Mouse (Mus musculus): ENCODE data around the gene 1700113H08Rik. TPM values are rescaled to one million over a fixed set of nuclear protein-coding genes. Genes with fewer than 3 reads are reported as not detected.

Gene 1700113H08Rik
- polyA plus RNA-seq, 1 experiment from 2014 or later, result not detected

DNA sequence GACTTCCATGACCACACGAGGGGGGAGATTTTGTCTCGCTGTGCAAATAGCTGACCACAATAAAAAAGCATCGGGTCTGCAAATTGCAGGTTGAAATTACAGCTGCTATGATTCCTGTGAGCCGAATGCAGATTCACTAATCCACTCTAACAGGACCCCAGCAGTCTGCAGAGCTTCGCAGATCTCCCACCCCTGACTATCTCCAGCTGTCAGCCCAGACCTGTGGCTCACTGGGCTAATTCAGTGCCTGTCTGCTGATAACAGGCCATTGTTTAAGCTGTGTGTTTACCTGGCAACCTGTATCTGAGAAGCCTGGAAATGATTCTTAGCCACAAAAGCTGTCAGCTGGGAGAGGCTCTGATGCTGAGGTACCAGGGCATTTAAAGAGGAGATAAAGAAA, 20.8 kb upstream of the 1700113H08Rik start:
- Histone ChIP-seq H3K4me1 (no peaks in the 10 kb centered on the region), H3K27me3 (peaks cover 11% of the 10 kb centered on the region), H3K9me3 (no peaks in the 10 kb centered on the region), H3K36me3 (no peaks in the 10 kb centered on the region), H3K4me2 (replicated peaks) (no peak overlapping the region), H3K9ac (no peak overlapping the region), H3K4me3 (no peak overlapping the region), H3K27ac (no peak overlapping the region)
- no peak for ATAC-seq (ENCODE audit: low FRiP score, low read depth)
- WGBS, result 30% methylated on average over 5 of the region's 5 CpGs

DNA sequence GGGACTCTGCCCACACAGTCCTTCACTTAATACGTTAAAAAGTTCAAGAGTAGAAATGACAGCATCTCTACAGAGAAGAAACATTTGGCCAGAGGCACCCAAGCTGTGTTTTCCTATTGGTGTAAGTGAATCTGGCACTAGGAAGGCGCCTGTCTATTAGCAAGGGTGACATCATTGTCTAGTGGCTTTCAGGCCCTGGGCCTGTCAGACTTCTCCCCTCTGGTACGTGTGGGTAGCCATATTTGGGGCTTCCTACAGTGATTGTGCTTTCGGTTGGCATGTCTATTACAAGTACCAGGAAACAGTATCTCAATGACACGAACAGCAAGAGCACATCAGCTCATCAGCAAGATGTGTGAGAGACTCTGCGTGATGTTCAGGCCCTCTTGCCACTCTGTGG, 18.5 kb upstream of the 1700113H08Rik start:
- Histone ChIP-seq H3K36me3 (no peaks in the 10 kb centered on the region), H3K27me3 (peaks cover 15% of the 10 kb centered on the region), H3K4me3 (no peak overlapping the region), H3K9me3 (no peaks in the 10 kb centered on the region), H3K4me1 (no peaks in the 10 kb centered on the region), H3K9ac (no peak overlapping the region), H3K4me2 (replicated peaks) (no peak overlapping the region), H3K27ac (no peak overlapping the region)
- no peak for ATAC-seq (ENCODE audit: low FRiP score, low read depth)
- WGBS, result 85% methylated on average over 6 of the region's 6 CpGs

DNA sequence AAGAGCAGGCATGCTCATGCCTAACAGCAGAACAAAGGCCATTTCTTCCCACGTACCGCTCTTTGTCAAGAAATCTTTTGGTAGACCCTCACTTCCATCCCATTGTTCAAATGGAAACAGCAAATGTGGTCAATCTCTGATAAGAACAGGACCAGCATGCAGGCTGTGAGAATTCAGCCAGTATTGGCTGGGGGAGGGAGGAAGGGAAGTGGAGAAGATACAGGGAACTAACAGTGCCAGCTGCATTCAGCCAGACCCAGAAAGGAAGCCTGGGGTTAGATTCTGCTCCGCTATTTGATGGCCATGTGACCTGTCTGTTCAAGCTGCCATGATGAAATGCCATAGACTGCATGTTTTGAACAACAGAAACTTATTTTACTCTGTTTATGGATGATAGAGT, 18.0 kb upstream of the 1700113H08Rik start:
- Histone ChIP-seq H3K9ac (no peak overlapping the region), H3K9me3 (no peaks in the 10 kb centered on the region), H3K27ac (no peak overlapping the region), H3K36me3 (no peaks in the 10 kb centered on the region), H3K4me1 (no peaks in the 10 kb centered on the region), H3K4me3 (no peak overlapping the region), H3K27me3 (peaks cover 15% of the 10 kb centered on the region), H3K4me2 (replicated peaks) (no peak overlapping the region)
- WGBS, result 92% methylated on average over 3 of the region's 3 CpGs
- ATAC-seq (ENCODE audit: low FRiP score, low read depth), result no peak

DNA sequence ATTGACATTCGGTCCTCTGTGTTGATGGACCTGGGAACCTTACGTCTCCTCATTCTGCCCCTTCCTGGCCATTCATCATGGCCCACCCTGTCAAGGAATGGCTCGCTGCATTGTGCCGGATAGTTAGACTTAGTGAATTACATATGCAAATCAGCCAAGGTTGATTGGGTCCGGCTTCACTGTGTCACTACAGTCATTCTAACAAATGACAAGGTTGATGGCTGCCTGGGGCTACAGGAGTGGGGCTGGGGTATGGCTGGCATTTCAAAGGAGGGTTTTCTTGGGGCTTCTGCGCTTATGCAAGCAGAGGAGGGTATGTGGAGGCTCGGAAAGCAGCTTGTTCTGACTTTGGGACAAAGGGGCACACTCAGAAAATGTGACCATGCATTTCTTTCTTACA, 16.6 kb upstream of the 1700113H08Rik start:
- Histone ChIP-seq H3K27ac (no peak overlapping the region), H3K4me1 (no peaks in the 10 kb centered on the region), H3K27me3 (peaks cover 10% of the 10 kb centered on the region), H3K9ac (no peak overlapping the region), H3K4me3 (no peak overlapping the region), H3K36me3 (no peaks in the 10 kb centered on the region), H3K4me2 (replicated peaks) (no peak overlapping the region), H3K9me3 (no peaks in the 10 kb centered on the region)
- ATAC-seq (ENCODE audit: low FRiP score, low read depth), result no peak
- WGBS, result 83% methylated on average over 7 of the region's 7 CpGs

DNA sequence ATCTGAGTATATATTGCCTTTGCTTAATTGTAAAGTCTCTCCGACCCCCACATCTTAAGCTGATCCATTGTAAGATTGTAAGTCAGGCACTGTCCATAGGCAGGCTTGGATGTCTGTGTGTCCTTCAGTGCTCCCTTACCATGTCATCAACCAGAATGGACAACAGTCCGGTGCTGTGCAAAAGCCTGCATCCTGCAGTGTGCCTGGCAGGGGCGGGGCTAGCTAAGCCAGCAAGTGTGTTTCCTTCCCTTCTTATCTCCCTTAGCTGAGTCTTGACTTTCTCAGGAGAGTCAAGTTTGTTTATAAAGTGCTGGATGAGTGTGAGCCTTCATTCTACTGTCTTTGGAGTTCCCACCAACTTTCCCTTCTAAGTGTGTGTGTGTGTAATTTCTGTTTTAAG, 12.6 kb upstream of the 1700113H08Rik start:
- 0 out of 2 replicates have a peak, but pooled peaks cover 4% of the 10 kb centered on the region for H3K27me3 ChIP-seq
- no peak for ATAC-seq (ENCODE audit: low FRiP score, low read depth)
- no peaks in the 10 kb centered on the region for H3K4me1 ChIP-seq
- H3K4me3 ChIP-seq, result no peak overlapping the region
- H3K4me2 ChIP-seq (replicated peaks), result no peak overlapping the region
- H3K9ac ChIP-seq, result no peak overlapping the region
- H3K27ac ChIP-seq, result no peak overlapping the region
- no peaks in the 10 kb centered on the region for H3K9me3 ChIP-seq
- H3K36me3 ChIP-seq, result no peaks in the 10 kb centered on the region
- whole genome bisulfite sequencing, result 65% methylated on average over 3 of the region's 3 CpGs

DNA sequence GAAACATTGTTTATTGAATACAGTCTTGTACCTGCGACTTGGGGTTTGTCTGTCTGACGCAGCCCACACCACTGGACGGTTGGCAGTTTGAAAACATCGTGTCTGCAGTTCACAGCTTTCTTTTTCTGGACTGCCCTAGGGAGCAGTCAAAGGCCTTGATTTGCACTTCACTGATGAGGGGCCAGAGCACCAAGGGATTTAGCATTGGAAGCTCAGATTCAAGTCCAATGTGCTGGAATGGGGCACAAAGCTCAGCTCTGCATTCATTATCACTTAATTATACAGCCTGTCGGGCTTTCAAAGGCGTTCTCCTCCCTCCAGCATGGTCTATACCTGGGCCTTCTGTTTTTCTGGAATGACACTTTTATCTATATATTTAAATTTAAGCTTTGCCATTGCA, 11.4 kb upstream of the 1700113H08Rik start:
- Histone ChIP-seq H3K27ac (no peak overlapping the region), H3K4me3 (no peak overlapping the region), H3K9me3 (no peaks in the 10 kb centered on the region), H3K4me2 (replicated peaks) (no peak overlapping the region), H3K4me1 (no peaks in the 10 kb centered on the region), H3K36me3 (no peaks in the 10 kb centered on the region), H3K9ac (no peak overlapping the region), H3K27me3 (0 out of 2 replicates have a peak, but pooled peaks cover 4% of the 10 kb centered on the region)
- no peak for ATAC-seq (ENCODE audit: low FRiP score, low read depth)
- WGBS, result 39% methylated on average over 6 of the region's 6 CpGs

DNA sequence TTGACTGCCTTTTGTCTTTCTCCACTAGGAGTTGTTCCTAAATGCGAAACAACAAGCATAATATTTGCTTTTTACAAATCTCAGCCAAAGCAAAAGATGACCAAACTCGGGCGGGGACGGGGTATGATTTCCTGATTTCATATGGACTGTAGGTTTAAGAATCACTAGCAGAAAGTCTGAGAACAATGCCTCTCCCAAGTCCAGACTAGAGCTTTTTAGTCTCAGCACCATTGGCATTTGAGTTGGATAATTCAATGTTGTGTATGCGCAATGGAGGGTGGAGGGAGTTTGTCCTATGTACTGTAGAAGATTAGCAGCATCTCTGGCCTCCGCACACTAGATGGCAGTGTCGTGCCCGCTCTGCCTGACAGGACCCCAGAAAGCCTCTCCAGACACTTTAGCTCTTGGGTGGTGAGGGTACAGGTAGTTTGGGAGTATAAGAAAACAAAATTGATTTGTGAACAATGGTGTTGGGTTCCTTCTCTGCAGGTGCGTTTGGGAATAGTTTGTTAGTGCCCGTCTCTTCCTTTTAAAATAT, 10.8 kb upstream of the 1700113H08Rik start:
- Histone ChIP-seq H3K36me3 (no peaks in the 10 kb centered on the region), H3K4me2 (replicated peaks) (no peak overlapping the region), H3K27ac (no peak overlapping the region), H3K4me3 (no peak overlapping the region), H3K9me3 (no peaks in the 10 kb centered on the region), H3K9ac (no peak overlapping the region), H3K27me3 (0 out of 2 replicates have a peak, but pooled peaks cover 4% of the 10 kb centered on the region), H3K4me1 (no peaks in the 10 kb centered on the region)
- no peak for ATAC-seq (ENCODE audit: low FRiP score, low read depth)
- WGBS, result 89% methylated on average over 10 of the region's 10 CpGs

DNA sequence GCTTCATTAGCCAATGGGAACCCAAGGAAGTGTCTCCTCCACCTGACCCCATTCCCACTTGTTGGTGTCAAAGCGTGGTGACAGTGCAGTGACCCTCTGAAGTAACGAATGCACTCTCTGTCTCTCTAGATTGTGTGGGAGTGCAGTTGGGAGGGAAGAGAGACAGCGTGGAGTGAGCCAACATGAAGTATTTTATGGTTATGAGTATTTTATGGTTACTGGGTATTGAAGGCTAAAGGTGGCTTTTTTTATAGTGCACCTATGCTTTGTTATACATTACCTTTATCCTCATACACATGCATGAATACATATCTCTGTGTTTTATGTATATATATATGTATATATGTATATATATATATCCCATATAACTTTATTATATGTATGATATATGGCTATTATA, 8.7 kb upstream of the 1700113H08Rik start:
- H3K36me3 ChIP-seq, result no peaks in the 10 kb centered on the region
- no peak overlapping the region for H3K9ac ChIP-seq
- 69% methylated on average over 3 of the region's 3 CpGs for WGBS
- no peaks in the 10 kb centered on the region for H3K27me3 ChIP-seq
- H3K9me3 ChIP-seq, result no peaks in the 10 kb centered on the region
- no peak overlapping the region for H3K27ac ChIP-seq
- H3K4me1 ChIP-seq, result no peaks in the 10 kb centered on the region
- no peak overlapping the region for H3K4me2 ChIP-seq (replicated peaks)
- ATAC-seq (ENCODE audit: low FRiP score, low read depth), result no peak
- no peak overlapping the region for H3K4me3 ChIP-seq

DNA sequence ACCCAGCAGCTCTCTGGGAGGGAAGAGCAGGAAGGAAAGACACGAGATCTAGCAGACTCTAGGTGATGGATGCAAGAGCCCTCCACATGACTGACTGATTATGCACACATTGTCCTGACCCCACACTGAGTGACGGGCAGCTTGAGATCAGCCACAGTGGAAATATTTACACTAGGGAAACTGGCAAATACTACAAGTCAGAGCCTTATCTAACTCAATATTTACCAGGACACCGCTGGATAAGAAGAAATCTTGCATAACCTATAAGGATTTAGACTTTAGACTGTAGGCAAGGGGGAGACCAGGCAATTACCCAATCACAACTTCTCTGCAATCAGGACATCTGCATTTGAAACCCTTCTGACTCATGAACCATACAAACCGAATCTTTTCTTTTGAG, 6.1 kb upstream of the 1700113H08Rik start:
- H3K4me3 ChIP-seq, result no peak overlapping the region
- H3K4me1 ChIP-seq, result no peaks in the 10 kb centered on the region
- no peaks in the 10 kb centered on the region for H3K36me3 ChIP-seq
- WGBS, result 75% methylated on average over 4 of the region's 4 CpGs
- H3K9ac ChIP-seq, result no peak overlapping the region
- H3K27ac ChIP-seq, result no peak overlapping the region
- no peak overlapping the region for H3K4me2 ChIP-seq (replicated peaks)
- no peak for ATAC-seq (ENCODE audit: low FRiP score, low read depth)
- H3K27me3 ChIP-seq, result 0 out of 2 replicates have a peak, but pooled peaks cover 2% of the 10 kb centered on the region
- H3K9me3 ChIP-seq, result no peaks in the 10 kb centered on the region

DNA sequence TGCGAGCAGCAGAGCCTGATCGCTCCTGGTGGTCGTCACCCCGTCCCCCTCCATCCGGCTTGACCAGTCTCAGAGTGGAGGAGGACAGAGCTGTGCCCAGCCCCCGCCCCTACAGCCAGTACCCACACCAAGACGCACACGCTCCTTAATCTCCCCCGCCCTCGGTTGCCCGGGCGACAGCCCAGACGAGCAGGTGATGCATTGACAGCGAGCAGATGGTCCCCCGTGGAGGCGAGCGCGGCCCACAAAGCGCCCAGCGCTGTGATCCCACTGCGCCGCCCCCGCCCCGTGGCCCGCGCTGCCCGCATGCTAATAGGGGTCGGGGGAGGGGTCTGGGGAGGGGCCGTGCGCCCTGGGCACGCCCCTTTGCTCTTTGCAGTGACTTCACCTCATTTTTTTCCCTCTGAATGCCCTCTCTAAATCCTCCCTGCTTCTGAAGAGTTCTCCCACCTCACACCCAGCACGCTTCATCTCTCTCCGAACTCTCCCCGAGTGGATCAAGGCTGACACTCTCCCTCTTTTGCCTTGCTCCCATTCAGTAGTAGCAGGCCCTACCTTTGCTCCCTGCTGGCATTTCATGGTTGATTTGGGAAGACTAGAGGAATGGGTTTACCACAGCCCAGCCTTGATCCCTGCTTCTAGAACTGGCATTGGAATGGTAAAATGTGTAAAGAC, 543 bp downstream of the 1700113H08Rik start:
- Histone ChIP-seq H3K4me1 (peaks cover 11% of the 10 kb centered on the region), H3K9ac (peak overlapping the region; percentile 65), H3K27me3 (0 out of 2 replicates have a peak, but pooled peaks cover 2% of the 10 kb centered on the region), H3K4me2 (replicated peaks) (peak overlapping the region; percentile 94), H3K4me3 (peak overlapping the region; percentile 58), H3K9me3 (no peaks in the 10 kb centered on the region), H3K27ac (no peak overlapping the region), H3K36me3 (no peaks in the 10 kb centered on the region)
- under 1% methylated on average over 30 of the region's 34 CpGs for WGBS
- ATAC-seq (ENCODE audit: low FRiP score, low read depth), result peak; percentile 87

DNA sequence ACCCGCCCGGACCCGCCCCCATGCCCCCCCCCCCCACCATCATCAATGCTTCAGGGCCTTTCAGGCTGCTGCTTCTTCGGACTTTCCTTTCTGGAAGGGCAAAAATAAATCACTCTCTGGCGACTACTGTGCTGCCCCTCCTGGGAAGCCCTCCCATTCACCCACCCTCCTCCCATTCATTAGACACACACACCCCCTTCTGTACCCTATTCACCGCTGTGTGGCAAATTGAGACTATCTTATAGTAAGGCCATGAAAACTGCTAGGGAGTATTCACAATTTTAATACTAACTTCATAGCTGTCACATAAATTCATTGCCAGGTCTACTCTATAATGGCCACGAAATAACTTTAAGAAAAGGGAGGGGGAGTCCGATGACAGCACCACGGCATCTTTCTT, 1.1 kb downstream of the 1700113H08Rik start:
- H3K4me1 ChIP-seq, result peaks cover 11% of the 10 kb centered on the region
- no peak for ATAC-seq (ENCODE audit: low FRiP score, low read depth)
- H3K4me3 ChIP-seq, result peak overlapping the region; percentile 58; the same call in 1 of the 2 replicates
- 0 out of 2 replicates have a peak, but pooled peaks cover 2% of the 10 kb centered on the region for H3K27me3 ChIP-seq
- no peaks in the 10 kb centered on the region for H3K36me3 ChIP-seq
- peak overlapping the region; percentile 94 for H3K4me2 ChIP-seq (replicated peaks)
- no peak overlapping the region for H3K9ac ChIP-seq
- H3K9me3 ChIP-seq, result no peaks in the 10 kb centered on the region
- H3K27ac ChIP-seq, result no peak overlapping the region
- 19% methylated on average over 9 of the region's 9 CpGs for WGBS

DNA sequence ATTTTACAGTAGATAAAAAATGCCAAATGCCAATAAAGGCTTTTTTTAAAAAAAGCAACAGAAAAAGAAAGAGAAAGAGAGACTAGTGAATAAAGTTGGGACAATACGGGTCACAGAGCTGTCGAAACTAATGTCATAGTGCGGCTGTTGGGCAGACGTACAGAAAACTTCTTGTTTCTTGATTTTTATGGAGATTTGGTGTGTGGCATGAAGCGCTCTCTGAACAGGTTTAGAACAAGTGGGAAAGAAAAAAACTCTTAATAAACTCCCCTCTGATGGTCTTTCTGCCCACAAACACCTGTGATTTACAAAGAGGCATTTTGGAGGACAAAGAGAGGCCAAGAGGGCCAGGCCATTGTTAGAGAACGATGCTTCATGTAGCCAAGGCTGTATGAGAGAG, 1.6 kb downstream of the 1700113H08Rik start:
- Histone ChIP-seq H3K4me1 (peaks cover 11% of the 10 kb centered on the region), H3K4me3 (no peak overlapping the region), H3K27ac (no peak overlapping the region), H3K9me3 (no peaks in the 10 kb centered on the region), H3K9ac (no peak overlapping the region), H3K36me3 (no peaks in the 10 kb centered on the region), H3K27me3 (0 out of 2 replicates have a peak, but pooled peaks cover 2% of the 10 kb centered on the region), H3K4me2 (replicated peaks) (no peak overlapping the region)
- no peak for ATAC-seq (ENCODE audit: low FRiP score, low read depth)
- 84% methylated on average over 6 of the region's 6 CpGs for WGBS

DNA sequence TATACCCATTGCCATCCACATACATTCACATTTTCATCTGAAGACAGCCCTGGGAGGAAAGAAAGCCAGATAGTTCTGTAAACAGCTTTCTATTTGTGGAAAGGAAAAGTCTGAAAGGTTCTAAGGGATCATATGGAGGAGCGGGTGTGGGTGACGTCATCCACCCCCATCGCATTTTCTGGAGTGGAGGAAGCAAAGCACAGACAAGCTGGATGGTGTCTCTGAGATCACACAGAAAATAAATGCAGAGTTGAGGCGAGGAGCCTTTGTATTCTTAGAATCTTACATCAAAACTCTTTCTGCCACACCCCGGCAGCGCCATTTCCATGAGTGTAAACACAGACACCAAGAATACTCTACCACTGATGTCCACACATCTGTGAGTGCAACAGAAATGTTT, 26.4 kb downstream of the 1700113H08Rik start:
- no peak for ATAC-seq (ENCODE audit: low FRiP score, low read depth)
- Histone ChIP-seq H3K36me3 (no peaks in the 10 kb centered on the region), H3K4me2 (replicated peaks) (no peak overlapping the region), H3K9ac (no peak overlapping the region), H3K4me1 (no peaks in the 10 kb centered on the region), H3K9me3 (no peaks in the 10 kb centered on the region), H3K4me3 (no peak overlapping the region), H3K27me3 (no peaks in the 10 kb centered on the region), H3K27ac (no peak overlapping the region)
- 88% methylated on average over 6 of the region's 6 CpGs for WGBS

Measured in limb, embryonic 13.5 days (tissue).